ENCODE assay signal across 8 mouse cellular contexts in genomic region chr11:84914673-84915072, GRCm38 (mm10). TPM values are rescaled to one million over a fixed set of nuclear protein-coding genes. Genes with fewer than 3 reads are reported as not detected.
A peak's percentile ranks its signal among the peaks of the same experiment; 100 is the strongest.
DNase-seq lines count a peak whose midpoint lies in the region; ATAC-seq and TF ChIP-seq lines count a peak whose summit lies in the region.

No protein-coding gene starts in this region.

- ATAC-seq in hindbrain, embryonic 11.5 days (ENCODE audit: low FRiP score): no peak
- ATAC-seq in hindbrain, embryonic 14.5 days (ENCODE audit: low FRiP score): no peak
- ATAC-seq in megakaryocyte progenitor cell, adult 5-6 weeks (replicated peaks; ENCODE audit: poor library complexity): peak; percentile 45; the same call in 1 of the 2 replicates

- no peak for TF ChIP-seq POLR2A in CH12.LX (IDR thresholded peaks at IDR 0.05; ENCODE audit: low read depth, low read length)

- TF ChIP-seq EP300 in CH12.LX (IDR thresholded peaks at IDR 0.05; ENCODE audit: low read length): no peak

- TF ChIP-seq RAD21 in CH12.LX (IDR thresholded peaks at IDR 0.05; ENCODE audit: low read depth, low read length): no peak; the same call in 1 of the 2 replicates

- peaks cover 21% of the 10 kb centered on the region for H3K79me2 ChIP-seq in CH12.LX (replicated peaks; ENCODE audit: control insufficient read depth, extremely low read depth, insufficient read depth, poor library complexity, severe bottlenecking)

- no peaks in the 10 kb centered on the region for H3K4me1 ChIP-seq in hindbrain, embryonic 11.5 days (replicated peaks; ENCODE audit: control insufficient read depth, insufficient read depth, low read length)
- H3K4me1 ChIP-seq in hindbrain, embryonic 14.5 days (replicated peaks; ENCODE audit: control insufficient read depth, insufficient read depth, low read length): peaks cover 8% of the 10 kb centered on the region; the same call in 1 of the 2 replicates
- peaks cover 6 to 37% of the 10 kb centered on the region in 2 experiments; a peak in 3 of 4 replicates for H3K4me1 ChIP-seq in CH12.LX (ENCODE audit: control insufficient read depth in 1 of 2, insufficient read depth in 2 of 2)
- peaks cover 27% of the 10 kb centered on the region for H3K4me1 ChIP-seq in embryonic facial prominence, embryonic 10.5 days

- H3K36me3 ChIP-seq in hindbrain, embryonic 11.5 days (ENCODE audit: control insufficient read depth, insufficient read depth, low read length): no peaks in the 10 kb centered on the region
- H3K36me3 ChIP-seq in hindbrain, embryonic 14.5 days (replicated peaks; ENCODE audit: control insufficient read depth, insufficient read depth): peaks cover 31% of the 10 kb centered on the region
- H3K36me3 ChIP-seq in CH12.LX (replicated peaks in 1 of 2; ENCODE audit: control insufficient read depth in 1 of 2, insufficient read depth in 1 of 2, low read length in 1 of 2): peaks cover 36 to 46% of the 10 kb centered on the region in 2 experiments
- peaks cover 50% of the 10 kb centered on the region for H3K36me3 ChIP-seq in embryonic facial prominence, embryonic 10.5 days (replicated peaks)

- H3K27ac ChIP-seq in hindbrain, embryonic 11.5 days (ENCODE audit: low read depth, low read length): no peak overlapping the region
- H3K27ac ChIP-seq in hindbrain, embryonic 14.5 days: no peak overlapping the region
- no peak overlapping the region for H3K27ac ChIP-seq in CH12.LX (ENCODE audit: insufficient read depth, low read depth)
- H3K27ac ChIP-seq in embryonic facial prominence, embryonic 10.5 days (replicated peaks): no peak overlapping the region

- WGBS in hindbrain, embryonic 11.5 days: 80% methylated on average over 5 of the region's 5 CpGs
- 86% methylated on average over 5 of the region's 5 CpGs for WGBS in hindbrain, embryonic 14.5 days
- WGBS in embryonic facial prominence, embryonic 10.5 days: 84% methylated on average over 5 of the region's 5 CpGs

- H3K9me3 ChIP-seq in hindbrain, embryonic 11.5 days (ENCODE audit: control insufficient read depth, low read length): no peaks in the 10 kb centered on the region
- no peaks in the 10 kb centered on the region for H3K9me3 ChIP-seq in hindbrain, embryonic 14.5 days (ENCODE audit: control insufficient read depth, low read length)
- no peaks in the 10 kb centered on the region for H3K9me3 ChIP-seq in CH12.LX (replicated peaks; ENCODE audit: low read length)
- no peaks in the 10 kb centered on the region for H3K9me3 ChIP-seq in embryonic facial prominence, embryonic 10.5 days

- no peak overlapping the region for H3K4me3 ChIP-seq in hindbrain, embryonic 11.5 days (ENCODE audit: low read depth, low read length)
- no peak overlapping the region for H3K4me3 ChIP-seq in hindbrain, embryonic 14.5 days (replicated peaks; ENCODE audit: low read length)
- no peak overlapping the region for H3K4me3 ChIP-seq in CH12.LX (replicated peaks in 1 of 3; ENCODE audit: low read depth in 2 of 3, low read length in 2 of 3, poor library complexity in 1 of 3)
- peak overlapping the region; percentile 97 for H3K4me3 ChIP-seq in embryonic facial prominence, embryonic 10.5 days

- TF ChIP-seq CTCF in CH12.LX (conservative IDR thresholded peaks at IDR 0.05 in 1 of 2, IDR thresholded peaks at IDR 0.05 in 1 of 2; ENCODE audit: low read depth in 2 of 2, low read length in 2 of 2): peak in 1 of 2 experiments; percentile 46; a peak in 2 of 4 replicates

- H3K9ac ChIP-seq in hindbrain, embryonic 11.5 days (ENCODE audit: low read depth, low read length): no peak overlapping the region
- H3K9ac ChIP-seq in hindbrain, embryonic 14.5 days: no peak overlapping the region
- no peak overlapping the region for H3K9ac ChIP-seq in CH12.LX (ENCODE audit: insufficient read depth, low read depth)

- no peak for DNase-seq in hindbrain, embryonic 11.5 days (ENCODE audit: low spot score)
- no peak for DNase-seq in hindbrain, embryonic 14.5 days (ENCODE audit: low spot score)
- peak; percentile 35 for DNase-seq in CH12.LX (ENCODE audit: extremely low read depth)
- no peak for DNase-seq in embryonic facial prominence, embryonic 10.5 days (ENCODE audit: low spot score)
- DNase-seq in Muller cell, postnatal 12 days (ENCODE audit: inconsistent ontology term): no peak
- DNase-seq in right cerebral cortex, postnatal 14 days: no peak
- no peak for DNase-seq in kidney, adult 9 months

- in situ Hi-C loops in CH12.LX (cut with MboI; ENCODE audit: low pct_ligation_motif_present, low pct_unique_long_range_greater_than_20kb, low sequenced_read_pairs): loop anchor here (5.0 to 10.0 kb wide), 4 partner anchors 37 to 340 kb away; no protein-coding TSS in a partner anchor

- H3K27me3 ChIP-seq in hindbrain, embryonic 11.5 days (ENCODE audit: control insufficient read depth, insufficient read depth, low read length): no peaks in the 10 kb centered on the region
- no peaks in the 10 kb centered on the region for H3K27me3 ChIP-seq in hindbrain, embryonic 14.5 days (ENCODE audit: control insufficient read depth, insufficient read depth, low read length)
- peaks cover 1% of the 10 kb centered on the region for H3K27me3 ChIP-seq in CH12.LX (replicated peaks)
- no peaks in the 10 kb centered on the region for H3K27me3 ChIP-seq in embryonic facial prominence, embryonic 10.5 days (replicated peaks; ENCODE audit: low read depth, poor library complexity, severe bottlenecking)

- dilution Hi-C loops in CH12.LX (cut with MboI; ENCODE audit: extremely low pct_ligation_motif_present, extremely low pct_unique_long_range_greater_than_20kb, low sequenced_read_pairs): no loop called here

- H3K4me2 ChIP-seq in hindbrain, embryonic 11.5 days (replicated peaks; ENCODE audit: low read depth, low read length): 0 out of 2 replicates have a peak overlapping the region, but pooled peaks have one; percentile 12
- no peak overlapping the region for H3K4me2 ChIP-seq in hindbrain, embryonic 14.5 days (replicated peaks)
- peak overlapping the region; percentile 96; the same call in 1 of the 2 replicates for H3K4me2 ChIP-seq in CH12.LX (ENCODE audit: insufficient read depth, low read depth, poor library complexity, severe bottlenecking)

TF ChIP-seq in CH12.LX, 34 proteins besides CTCF, POLR2A, EP300 and RAD21:
- TF ChIP-seq TCF12 (IDR thresholded peaks at IDR 0.05; ENCODE audit: low read depth, low read length) (no peak), USF1 (IDR thresholded peaks at IDR 0.05; ENCODE audit: low read depth, low read length) (no peak), ZMIZ1 (IDR thresholded peaks at IDR 0.05; ENCODE audit: low read depth, low read length) (no peak), RCOR1 (conservative IDR thresholded peaks at IDR 0.05; ENCODE audit: low read depth, low read length) (no peak)

RNA-seq across cellular contexts. Expression of gene Znhit3, which starts 1.5 kb away (rescaled TPM):
- polyA plus RNA-seq in hindbrain, embryonic 11.5 days (2014; fragmentation: Nextera tagmentation; extraction: Ambion mirVana): 68.5 and 71.5 TPM in 2 replicates
- 65.3 and 70.3 TPM in 2 replicates for polyA plus RNA-seq in hindbrain, embryonic 14.5 days (2014; fragmentation: Nextera tagmentation; extraction: Ambion mirVana)
- total RNA-seq in CH12.LX (2012; rRNA removed) (59.3 and 87.0 TPM in 2 replicates), CH12.LX (2014; rRNA removed) (130 and 140 TPM in 2 replicates)
- 61.4 and 62.9 TPM in 2 replicates for polyA plus RNA-seq in CH12.LX (2012; ENCODE audit: insufficient read length, low read depth)
- polyA plus RNA-seq in embryonic facial prominence, embryonic 10.5 days (2016; fragmentation: Nextera tagmentation; extraction: Ambion mirVana): 89.1 and 96.8 TPM in 2 replicates
- total RNA-seq in megakaryocyte progenitor cell, adult 5-6 weeks (2015): 43.9 and 48.9 TPM in 2 replicates
- 27.1 and 32.3 TPM in 2 replicates for total RNA-seq in megakaryocyte progenitor cell, adult 5-6 weeks (2017)

RNA-seq across cellular contexts. Expression of gene Pigw, which starts 34.6 kb away (rescaled TPM):
- polyA plus RNA-seq in hindbrain, embryonic 11.5 days (2014; fragmentation: Nextera tagmentation; extraction: Ambion mirVana): 3.8 and 4.0 TPM in 2 replicates
- polyA plus RNA-seq in hindbrain, embryonic 14.5 days (2014; fragmentation: Nextera tagmentation; extraction: Ambion mirVana): 2.7 and 3.1 TPM in 2 replicates
- total RNA-seq in CH12.LX (2012; rRNA removed) (5.7 and 6.0 TPM in 2 replicates), CH12.LX (2014; rRNA removed) (5.5 and 6.5 TPM in 2 replicates)
- polyA plus RNA-seq in CH12.LX (2012; ENCODE audit: insufficient read length, low read depth): 7.8 and 9.2 TPM in 2 replicates
- polyA plus RNA-seq in embryonic facial prominence, embryonic 10.5 days (2016; fragmentation: Nextera tagmentation; extraction: Ambion mirVana): 2.5 and 2.8 TPM in 2 replicates
- 4.6 and 7.0 TPM in 2 replicates for total RNA-seq in megakaryocyte progenitor cell, adult 5-6 weeks (2015)
- 3.3 and 4.1 TPM in 2 replicates for total RNA-seq in megakaryocyte progenitor cell, adult 5-6 weeks (2017)

RNA-seq across cellular contexts. Expression of gene Myo19, which starts 34.7 kb away (rescaled TPM):
- 7.2 and 7.7 TPM in 2 replicates for polyA plus RNA-seq in hindbrain, embryonic 11.5 days (2014; fragmentation: Nextera tagmentation; extraction: Ambion mirVana)
- 6.0 and 6.1 TPM in 2 replicates for polyA plus RNA-seq in hindbrain, embryonic 14.5 days (2014; fragmentation: Nextera tagmentation; extraction: Ambion mirVana)
- total RNA-seq in CH12.LX (2012; rRNA removed): 9.1 and 13.0 TPM in 2 replicates
- total RNA-seq in CH12.LX (2014; rRNA removed): 8.0 TPM in 2 replicates
- 23.1 and 27.1 TPM in 2 replicates for polyA plus RNA-seq in CH12.LX (2012; ENCODE audit: insufficient read length, low read depth)
- 11.9 and 15.3 TPM in 2 replicates for polyA plus RNA-seq in embryonic facial prominence, embryonic 10.5 days (2016; fragmentation: Nextera tagmentation; extraction: Ambion mirVana)
- 6.6 and 9.0 TPM in 2 replicates for total RNA-seq in megakaryocyte progenitor cell, adult 5-6 weeks (2015)
- total RNA-seq in megakaryocyte progenitor cell, adult 5-6 weeks (2017): 4.3 and 4.5 TPM in 2 replicates

RNA-seq across cellular contexts. Expression of gene Car4, which starts 42.9 kb away (rescaled TPM):
- polyA plus RNA-seq in hindbrain, embryonic 11.5 days (2014; fragmentation: Nextera tagmentation; extraction: Ambion mirVana): 3.0 and 3.7 TPM in 2 replicates
- polyA plus RNA-seq in hindbrain, embryonic 14.5 days (2014; fragmentation: Nextera tagmentation; extraction: Ambion mirVana): 4.6 and 5.0 TPM in 2 replicates
- total RNA-seq in CH12.LX (2012; rRNA removed): not detected in 2 replicates
- not detected in 2 replicates for total RNA-seq in CH12.LX (2014; rRNA removed)
- polyA plus RNA-seq in CH12.LX (2012; ENCODE audit: insufficient read length, low read depth): not detected in 2 replicates
- polyA plus RNA-seq in embryonic facial prominence, embryonic 10.5 days (2016; fragmentation: Nextera tagmentation; extraction: Ambion mirVana): 2.9 and 5.1 TPM in 2 replicates
- total RNA-seq in megakaryocyte progenitor cell, adult 5-6 weeks (2015): not detected in 2 replicates
- total RNA-seq in megakaryocyte progenitor cell, adult 5-6 weeks (2017): not detected in 2 replicates

RNA-seq across cellular contexts. Expression of gene Ggnbp2, which starts 44.1 kb away (rescaled TPM):
- 77.1 and 77.3 TPM in 2 replicates for polyA plus RNA-seq in hindbrain, embryonic 11.5 days (2014; fragmentation: Nextera tagmentation; extraction: Ambion mirVana)
- 67.6 and 69.7 TPM in 2 replicates for polyA plus RNA-seq in hindbrain, embryonic 14.5 days (2014; fragmentation: Nextera tagmentation; extraction: Ambion mirVana)
- total RNA-seq in CH12.LX (2012; rRNA removed): 67.3 and 70.9 TPM in 2 replicates
- total RNA-seq in CH12.LX (2014; rRNA removed): 86.5 and 105 TPM in 2 replicates
- 108 and 125 TPM in 2 replicates for polyA plus RNA-seq in CH12.LX (2012; ENCODE audit: insufficient read length, low read depth)
- 52.0 and 53.9 TPM in 2 replicates for polyA plus RNA-seq in embryonic facial prominence, embryonic 10.5 days (2016; fragmentation: Nextera tagmentation; extraction: Ambion mirVana)
- 118 and 133 TPM in 2 replicates for total RNA-seq in megakaryocyte progenitor cell, adult 5-6 weeks (2015)
- 114 and 143 TPM in 2 replicates for total RNA-seq in megakaryocyte progenitor cell, adult 5-6 weeks (2017)
